Mouse (Mus musculus) urinary bladder, adult 2 months (tissue): Measurements from ENCODE around the gene Mrps11. TPM values are rescaled to one million over a fixed set of nuclear protein-coding genes. Genes with fewer than 3 reads are reported as not detected.

Source experiments
- DNase-seq: peaks from one replicate; pipeline ENCODE4 v3.0.0; 2022; ENCODE audit warnings: low spot score
- polyA plus RNA-seq: library from polyadenylated mRNA; depleted of rRNA; stranded (reverse); fragments of >200 nt; gene quantifications from 2 replicates; pipeline ENCODE4 v1.2.3, GENCODE M21; 2012; rRNA removed

Mrps11 gene
- polyA plus RNA-seq, 1 experiment = 49.6 TPM

- no peak for DNase-seq
Observed at GRCm38 (mm10) chr7:78793895-78794570, 11.1 kb downstream of the Mrps11 start.

GRCm38 (mm10) chr7:78794571-78795092 lies 11.7 kb downstream of the Mrps11 start:
- DNase-seq = no peak

GRCm38 (mm10) chr7:78796624-78797023 lies 13.7 kb downstream of the Mrps11 start:
- DNase-seq = no peak

GRCm38 (mm10) chr7:78797843-78798455 lies 15.0 kb downstream of the Mrps11 start:
- no peak for DNase-seq

- DNase-seq = no peak
Observed at GRCm38 (mm10) chr7:78799730-78800496, 17.0 kb downstream of the Mrps11 start.

GRCm38 (mm10) chr7:78803841-78804240 lies 20.9 kb downstream of the Mrps11 start:
- no peak for DNase-seq

GRCm38 (mm10) chr7:78807192-78807591 lies 24.3 kb downstream of the Mrps11 start:
- no peak for DNase-seq

- no peak for DNase-seq
Observed at GRCm38 (mm10) chr7:78813791-78814190, 30.9 kb downstream of the Mrps11 start.

- DNase-seq = no peak
Observed at GRCm38 (mm10) chr7:78814766-78815165, 31.8 kb downstream of the Mrps11 start.

GRCm38 (mm10) chr7:78818336-78818735 lies 35.4 kb downstream of the Mrps11 start:
- no peak for DNase-seq

- no peak for DNase-seq
Observed at GRCm38 (mm10) chr7:78826682-78827385, 43.9 kb downstream of the Mrps11 start.

- no peak for DNase-seq
Observed at GRCm38 (mm10) chr7:78827749-78828362, 44.9 kb downstream of the Mrps11 start.

GRCm38 (mm10) chr7:78835656-78836055 lies 52.7 kb downstream of the Mrps11 start:
- no peak for DNase-seq

- DNase-seq = no peak
Observed at GRCm38 (mm10) chr7:78837250-78837649, 54.3 kb downstream of the Mrps11 start.

- no peak for DNase-seq
Observed at GRCm38 (mm10) chr7:78841601-78842000, 58.7 kb downstream of the Mrps11 start.

Other genes starting within 250 kb of the Mrps11 start
- 1.9 and 2.4 TPM in 2 replicates for gene Ntrk3, start 45.1 kb upstream of the Mrps11 start, polyA plus RNA-seq
- 22.1 and 24.5 TPM in 2 replicates for gene Mrpl46, start 412 bp downstream of the Mrps11 start, polyA plus RNA-seq
- 11.0 and 11.7 TPM in 2 replicates for gene Det1, start 64.1 kb downstream of the Mrps11 start, polyA plus RNA-seq
- 29.1 and 30.7 TPM in 2 replicates for gene Aen, start 112.7 kb downstream of the Mrps11 start, polyA plus RNA-seq
- gene Isg20, start 130.3 kb downstream of the Mrps11 start, polyA plus RNA-seq = 41.1 and 42.0 TPM in 2 replicates